Mouse (Mus musculus): ENCODE measurements at regions not wholly inside any gene's neighbourhood (a gene's known extent, or its start where the extent isn't known, plus 50 kb on each side); places are given as distances from the start of the nearest gene placed in this dataset.

GRCm38 (mm10) chr13:119378404-119379037, 49.9 kb upstream of the Paip1 start:
- peak; percentile 87 to 90 for DNase-seq

All from cerebellum, postnatal 10 days (tissue).